Mouse (Mus musculus) midbrain, embryonic 12.5 days (tissue): Measurements from ENCODE around the gene Mrs2. TPM values are rescaled to one million over a fixed set of nuclear protein-coding genes. Genes with fewer than 3 reads are reported as not detected.

Experiments
- ATAC-seq: fragments of 200-750 bp; cut with Nextera tagmentation; 2 replicates; pipeline ENCODE4 v1.8.0; 2017; ENCODE audit warnings: low read depth, moderate TSS enrichment, moderate library complexity; ENCODE audit not compliant: low FRiP score
- H3K27ac ChIP-seq: fragments of 300-500 bp; sonication (generic); replicated peaks from 2 replicates; pipeline ENCODE4 v1.5.1; 2016; ENCODE audit warnings: mild to moderate bottlenecking
- H3K27me3 ChIP-seq: fragments of 300-500 bp; sonication (generic); 2 replicates; pipeline ENCODE4 v1.6.1; 2016; ENCODE audit warnings: mild to moderate bottlenecking
- H3K36me3 ChIP-seq: fragments of 300-500 bp; sonication (generic); 2 replicates; pipeline ENCODE4 v1.6.1; 2016
- H3K4me1 ChIP-seq: fragments of 300-500 bp; sonication (generic); 2 replicates; pipeline ENCODE4 v1.6.1; 2016
- H3K4me2 ChIP-seq: fragments of 300-500 bp; sonication (generic); replicated peaks from 2 replicates; pipeline ENCODE4 v1.6.1; 2016; ENCODE audit warnings: mild to moderate bottlenecking, moderate library complexity
- H3K4me3 ChIP-seq: fragments of 300-500 bp; sonication (generic); 2 replicates; pipeline ENCODE4 v1.5.1; 2016; ENCODE audit warnings: mild to moderate bottlenecking
- H3K9ac ChIP-seq: fragments of 300-500 bp; sonication (generic); replicated peaks from 2 replicates; pipeline ENCODE4 v1.6.1; 2016; ENCODE audit warnings: mild to moderate bottlenecking, moderate library complexity
- H3K9me3 ChIP-seq: fragments of 300-500 bp; sonication (generic); 2 replicates; pipeline ENCODE4 v1.6.1; 2016; ENCODE audit warnings: mild to moderate bottlenecking
- WGBS: fragments of 180-500 bp; shearing (Covaris S2); methylation state at CpG from one replicate; pipeline ENCODE4 v1.1.7; 2016; 5-methylcytosine and 5-hydroxymethylcytosine counted together
- polyA plus RNA-seq: library from polyadenylated mRNA; unstranded; fragments of >200 nt; fragmentation: Nextera tagmentation; extraction: Ambion mirVana; gene quantifications from 2 replicates; pipeline ENCODE4 v1.2.1, GENCODE M21; 2016

The Mrs2 gene
- 31.1 and 35.5 TPM in 2 replicates for polyA plus RNA-seq

DNA sequence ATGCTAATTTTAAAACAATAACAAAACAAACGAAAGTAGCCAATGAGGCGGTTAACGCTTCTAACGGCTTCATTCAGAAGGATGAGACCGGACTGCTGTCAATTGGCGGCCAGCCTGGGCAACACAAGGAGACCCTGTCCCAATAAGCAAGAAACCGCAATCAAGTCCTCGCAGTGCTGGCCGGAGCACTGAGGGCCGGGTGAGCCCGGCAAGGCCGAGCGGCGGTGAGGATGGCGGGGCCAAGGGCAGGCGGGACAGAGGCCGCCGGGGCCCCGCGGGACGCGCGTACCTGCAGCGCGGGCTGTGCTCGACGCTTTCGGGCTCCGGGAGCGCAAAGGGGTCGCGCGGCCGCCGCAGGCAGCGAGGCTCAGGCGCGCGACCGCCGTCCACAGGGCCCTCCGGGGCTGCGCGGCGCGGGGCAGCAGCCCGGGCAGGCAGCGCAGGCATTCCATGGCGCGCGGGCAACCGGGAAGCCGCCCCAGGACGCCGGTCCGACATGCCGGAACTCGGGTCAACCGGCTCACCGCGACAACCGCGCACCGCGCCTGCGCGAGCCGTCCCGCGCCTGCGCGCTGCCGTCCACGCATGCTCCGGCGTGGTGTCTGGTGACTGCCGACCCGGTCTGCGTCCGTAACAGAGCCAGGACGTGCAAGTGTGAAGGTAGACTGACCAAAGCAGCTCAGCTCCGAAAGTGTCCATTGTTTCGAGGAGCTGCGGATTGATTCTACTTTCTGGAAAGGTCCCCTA, at the start of gene Mrs2:
Gene Mrs2 (minus strand): TSS at position 587 of the 747 bp plus-strand sequence.
- H3K27ac ChIP-seq: peak within 1 kb of the TSS; percentile 76
- ATAC-seq: peak; percentile 95
- peak within 1 kb of the TSS; percentile 79 for H3K4me2 ChIP-seq
- under 1% methylated on average over 82 of the region's 84 CpGs for WGBS
- H3K27me3 ChIP-seq: peaks cover 9% of the 10 kb centered on the region
- peaks cover 22% of the 10 kb centered on the region for H3K4me1 ChIP-seq
- peak within 1 kb of the TSS; percentile 95 for H3K9ac ChIP-seq
- peak within 1 kb of the TSS; percentile 96 for H3K4me3 ChIP-seq
- H3K9me3 ChIP-seq: no peaks in the 10 kb centered on the region
- peaks cover 10% of the 10 kb centered on the region; the same call in 1 of the 2 replicates for H3K36me3 ChIP-seq

- Histone ChIP-seq H3K4me1 (no peaks in the 10 kb centered on the region), H3K36me3 (no peaks in the 10 kb centered on the region), H3K9me3 (no peaks in the 10 kb centered on the region), H3K9ac (no peak overlapping the region), H3K4me2 (no peak overlapping the region), H3K27ac (no peak overlapping the region), H3K4me3 (no peak overlapping the region), H3K27me3 (no peaks in the 10 kb centered on the region)
- ATAC-seq: no peak
- WGBS: 83% methylated on average over 4 of the region's 4 CpGs
Observed at GRCm38 (mm10) chr13:25069765-25070164, 49.6 kb upstream of the Mrs2 start.

- Histone ChIP-seq H3K36me3 (no peaks in the 10 kb centered on the region), H3K4me2 (no peak overlapping the region), H3K4me1 (no peaks in the 10 kb centered on the region), H3K9me3 (no peaks in the 10 kb centered on the region), H3K27me3 (no peaks in the 10 kb centered on the region), H3K9ac (no peak overlapping the region), H3K4me3 (no peak overlapping the region), H3K27ac (no peak overlapping the region)
- WGBS: 81% methylated on average over 4 of the region's 4 CpGs
- no peak for ATAC-seq
Observed at GRCm38 (mm10) chr13:25067183-25067582, 47.0 kb upstream of the Mrs2 start.

- Histone ChIP-seq H3K36me3 (no peaks in the 10 kb centered on the region), H3K9me3 (no peaks in the 10 kb centered on the region), H3K27me3 (no peaks in the 10 kb centered on the region), H3K4me3 (no peak overlapping the region), H3K27ac (no peak overlapping the region), H3K9ac (no peak overlapping the region), H3K4me2 (no peak overlapping the region), H3K4me1 (no peaks in the 10 kb centered on the region)
- ATAC-seq: no peak
- WGBS: 95% methylated on average over 2 of the region's 2 CpGs
Observed at GRCm38 (mm10) chr13:25066659-25067058, 46.5 kb upstream of the Mrs2 start.

- Histone ChIP-seq H3K36me3 (no peaks in the 10 kb centered on the region), H3K4me2 (peak within 1 kb of the TSS; percentile 93), H3K9ac (peak within 1 kb of the TSS; percentile 55), H3K9me3 (peaks cover 2% of the 10 kb centered on the region; the same call in 1 of the 2 replicates), H3K4me3 (peak within 1 kb of the TSS; percentile 52), H3K27me3 (peaks cover 38% of the 10 kb centered on the region), H3K27ac (no peak within 1 kb of the TSS), H3K4me1 (peaks cover 16% of the 10 kb centered on the region)
- WGBS: 5% methylated on average over 63 of the region's 63 CpGs
- ATAC-seq: peak; percentile 81
Observed at GRCm38 (mm10) chr13:25055873-25056667, 35.9 kb upstream of the Mrs2 start, which contains the start of gene Dcdc2a. Dcdc2a (plus strand) TSS chr13:25056004.

DNA sequence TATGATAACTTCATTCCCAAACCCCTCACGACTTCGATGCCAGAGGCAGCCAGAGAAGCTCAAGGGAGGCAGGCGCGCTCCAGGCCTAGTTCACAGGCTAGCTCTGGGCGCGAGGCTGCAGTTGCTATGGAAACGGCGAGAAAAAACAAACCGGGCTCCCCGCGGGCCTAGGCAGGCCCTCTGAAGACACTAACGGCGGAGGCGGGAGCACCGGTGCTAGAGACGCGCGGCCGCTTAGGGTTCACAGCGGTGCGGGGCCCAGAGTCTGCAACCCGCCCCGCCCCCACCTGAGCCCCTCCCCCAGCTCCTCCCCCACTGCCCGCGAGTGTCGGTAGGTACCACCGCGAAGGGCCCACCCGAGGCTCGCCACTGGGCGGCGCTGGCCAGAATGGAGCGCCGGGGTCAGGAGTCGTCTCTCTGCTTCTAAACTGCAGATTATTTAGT, 35.0 kb upstream of the Mrs2 start:
- Histone ChIP-seq H3K4me3 (peak overlapping the region; percentile 52), H3K4me2 (peak overlapping the region; percentile 93), H3K27ac (no peak overlapping the region), H3K27me3 (peaks cover 38% of the 10 kb centered on the region), H3K9me3 (peaks cover 6% of the 10 kb centered on the region), H3K4me1 (peaks cover 16% of the 10 kb centered on the region), H3K9ac (peak overlapping the region; percentile 55), H3K36me3 (no peaks in the 10 kb centered on the region)
- WGBS: under 1% methylated on average over 25 of the region's 35 CpGs
- ATAC-seq: peak; percentile 96

DNA sequence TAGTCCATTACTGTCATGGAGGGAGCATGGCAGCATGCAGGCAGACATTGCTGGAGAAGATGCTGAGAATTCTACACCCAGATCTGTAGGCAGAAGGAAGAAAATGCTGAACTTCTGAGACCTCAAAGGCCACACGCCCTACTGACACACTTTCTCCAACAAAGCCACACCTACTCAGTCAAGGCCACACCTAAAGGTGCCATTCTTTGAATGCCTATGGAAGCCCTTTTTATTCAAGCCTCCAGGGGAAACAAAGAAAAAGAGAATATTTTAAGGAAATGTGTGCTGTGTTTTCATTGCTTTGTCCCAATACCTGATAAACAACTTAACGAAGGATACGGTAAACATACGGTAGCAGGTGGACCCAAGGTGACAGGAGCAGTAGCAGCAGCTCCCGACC, 32.5 kb upstream of the Mrs2 start:
- 90% methylated on average over 5 of the region's 5 CpGs for WGBS

DNA sequence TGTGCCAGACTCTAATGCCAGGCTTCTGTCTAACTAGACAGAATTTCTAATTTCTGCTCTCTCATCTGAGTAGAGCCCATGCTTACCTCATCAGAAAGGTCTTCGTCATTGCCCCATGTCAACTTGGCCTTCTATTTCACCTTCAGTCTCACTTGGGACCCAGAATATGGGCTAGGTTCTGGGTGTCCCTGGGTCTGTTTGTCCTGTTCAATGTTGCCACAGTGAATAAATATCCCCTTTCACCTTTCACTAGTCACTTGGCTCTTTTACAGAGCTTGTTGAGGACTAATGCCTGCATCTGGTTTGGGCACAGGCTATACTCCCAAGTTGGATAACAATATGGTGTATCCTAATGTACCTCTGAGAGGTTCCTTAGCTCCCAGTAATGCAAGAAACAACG, 19.3 kb upstream of the Mrs2 start:
- 79% methylated on average over 2 of the region's 2 CpGs for WGBS

More for the DNA sequence above, 32.5 kb upstream of the Mrs2 start:
- Histone ChIP-seq H3K27me3 (peaks cover 38% of the 10 kb centered on the region), H3K4me3 (no peak overlapping the region), H3K4me2 (no peak overlapping the region), H3K36me3 (no peaks in the 10 kb centered on the region), H3K9ac (no peak overlapping the region), H3K4me1 (peaks cover 16% of the 10 kb centered on the region), H3K27ac (no peak overlapping the region), H3K9me3 (peaks cover 7% of the 10 kb centered on the region)
- ATAC-seq: no peak

DNA sequence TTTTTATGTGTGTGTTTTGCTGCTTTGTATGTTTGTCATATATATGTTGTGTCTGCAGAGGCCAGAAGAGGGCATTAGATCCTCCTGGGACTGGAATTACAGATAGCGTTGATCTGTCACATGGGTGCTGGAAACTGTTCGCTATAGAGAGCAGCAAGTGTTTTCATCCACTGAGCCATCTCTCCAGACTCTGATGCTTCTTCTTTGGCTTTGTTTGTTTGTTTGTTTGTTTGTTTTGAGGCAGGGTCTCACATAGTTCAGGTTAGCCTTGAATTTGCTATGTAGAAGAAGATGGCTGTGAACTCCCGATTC, 6.9 kb upstream of the Mrs2 start:
- no peaks in the 10 kb centered on the region for H3K36me3 ChIP-seq
- no peak overlapping the region for H3K9ac ChIP-seq
- no peaks in the 10 kb centered on the region for H3K9me3 ChIP-seq
- no peaks in the 10 kb centered on the region for H3K4me1 ChIP-seq
- H3K4me3 ChIP-seq: no peak overlapping the region
- peaks cover 5% of the 10 kb centered on the region for H3K27me3 ChIP-seq
- 67% methylated on average over 3 of the region's 3 CpGs for WGBS
- H3K4me2 ChIP-seq: no peak overlapping the region
- no peak overlapping the region for H3K27ac ChIP-seq
- no peak for ATAC-seq

More for the DNA sequence above, 19.3 kb upstream of the Mrs2 start:
- no peak for ATAC-seq
- H3K9me3 ChIP-seq: no peaks in the 10 kb centered on the region
- no peaks in the 10 kb centered on the region for H3K4me1 ChIP-seq
- no peaks in the 10 kb centered on the region for H3K36me3 ChIP-seq
- H3K4me2 ChIP-seq: no peak overlapping the region
- H3K27ac ChIP-seq: no peak overlapping the region
- H3K9ac ChIP-seq: no peak overlapping the region
- no peak overlapping the region for H3K4me3 ChIP-seq
- no peaks in the 10 kb centered on the region for H3K27me3 ChIP-seq

GRCm38 (mm10) chr13:25026409-25027113, 6.4 kb upstream of the Mrs2 start:
- no peak for ATAC-seq
- Histone ChIP-seq H3K27ac (no peak overlapping the region), H3K9me3 (no peaks in the 10 kb centered on the region), H3K27me3 (peaks cover 9% of the 10 kb centered on the region), H3K4me2 (no peak overlapping the region), H3K4me1 (no peaks in the 10 kb centered on the region), H3K4me3 (no peak overlapping the region), H3K9ac (no peak overlapping the region), H3K36me3 (no peaks in the 10 kb centered on the region)
- 97% methylated on average over 6 of the region's 6 CpGs for WGBS

DNA sequence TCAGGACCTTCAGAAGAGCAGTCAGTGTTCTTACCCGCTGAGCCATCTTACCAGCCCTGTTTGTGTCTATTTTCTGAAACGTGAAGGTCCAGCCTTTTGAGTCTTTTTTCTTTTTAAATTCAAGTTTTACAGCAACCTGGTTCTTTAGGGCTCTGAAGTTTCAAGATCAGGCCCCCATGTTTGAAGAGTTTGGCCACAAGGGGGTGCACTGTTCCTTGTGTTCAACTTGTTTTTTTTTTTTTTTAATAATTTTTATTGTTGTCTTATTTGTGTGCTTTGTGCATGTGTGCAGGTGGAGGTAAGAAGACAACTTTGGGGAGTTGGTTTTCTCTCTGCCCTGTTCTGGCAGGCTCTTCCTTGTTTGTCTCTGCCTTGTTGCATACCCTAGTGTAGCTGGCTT, 4.5 kb upstream of the Mrs2 start:
- WGBS: 31% methylated on average over 2 of the region's 2 CpGs
- H3K27me3 ChIP-seq: peaks cover 9% of the 10 kb centered on the region
- peaks cover 3% of the 10 kb centered on the region; the same call in 1 of the 2 replicates for H3K4me1 ChIP-seq
- H3K4me3 ChIP-seq: no peak overlapping the region
- no peaks in the 10 kb centered on the region for H3K36me3 ChIP-seq
- H3K4me2 ChIP-seq: no peak overlapping the region
- no peak overlapping the region for H3K27ac ChIP-seq
- no peak overlapping the region for H3K9ac ChIP-seq
- H3K9me3 ChIP-seq: no peaks in the 10 kb centered on the region
- ATAC-seq: no peak

- WGBS: 83% methylated on average over 3 of the region's 3 CpGs
- Histone ChIP-seq H3K9me3 (no peaks in the 10 kb centered on the region), H3K36me3 (no peaks in the 10 kb centered on the region), H3K4me1 (peaks cover 18% of the 10 kb centered on the region), H3K27ac (no peak overlapping the region), H3K4me3 (no peak overlapping the region), H3K9ac (no peak overlapping the region), H3K4me2 (no peak overlapping the region), H3K27me3 (peaks cover 9% of the 10 kb centered on the region)
- ATAC-seq: no peak
Observed at GRCm38 (mm10) chr13:25023129-25023528, 3.0 kb upstream of the Mrs2 start.
